Mouse (Mus musculus): ENCODE data around the gene Sema4f. TPM values are rescaled to one million over a fixed set of nuclear protein-coding genes. Genes with fewer than 3 reads are reported as not detected.
A peak's percentile ranks its signal among the peaks of the same experiment; 100 is the strongest.

The Sema4f gene
- total and polyA plus RNA-seq, 3 experiments, result 0.04 TPM; not detected in 2

DNA sequence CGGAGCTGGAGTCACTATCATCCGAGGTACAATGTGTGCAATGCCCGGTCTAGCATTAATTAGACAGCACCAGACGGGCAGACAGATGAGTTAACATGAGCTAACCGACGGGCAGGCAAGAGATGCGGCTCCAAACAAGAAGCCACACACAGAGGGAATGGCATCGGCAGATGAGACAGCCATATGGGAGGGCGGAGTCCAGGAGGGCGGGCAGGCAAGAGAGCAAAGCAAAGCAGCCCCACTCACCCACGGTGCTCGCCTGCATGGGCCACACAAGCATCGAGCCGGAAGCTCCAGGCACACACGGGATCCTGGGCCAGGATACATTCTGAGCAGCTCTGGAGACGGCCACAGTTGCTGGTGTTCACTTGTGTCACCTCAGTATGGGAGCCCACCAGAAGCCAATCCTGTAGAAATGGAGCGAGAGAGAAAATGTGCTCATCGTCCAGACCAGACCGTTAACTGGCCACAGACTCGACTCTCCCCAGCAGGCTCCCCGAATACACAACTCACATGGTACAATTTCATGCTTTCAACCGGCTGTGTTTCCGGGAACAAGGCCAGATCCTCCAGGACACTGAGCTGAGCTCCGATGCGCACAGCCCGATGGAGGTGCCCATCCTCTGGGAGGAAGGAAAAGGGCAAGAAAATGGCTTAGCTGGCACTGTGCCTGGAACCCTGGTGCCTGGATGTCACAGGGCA lies 22.3 kb downstream of the Sema4f start:
- in situ Hi-C loops (cut with MboI; ENCODE audit: low pct_ligation_motif_present, low pct_unique_long_range_greater_than_20kb, low sequenced_read_pairs), result loop anchor here (5.0 kb wide), 1 partner anchor 50 kb away; no protein-coding TSS in a partner anchor
- no peaks in the 10 kb centered on the region for H3K9me3 ChIP-seq (replicated peaks; ENCODE audit: low read length)
- dilution Hi-C loops (cut with MboI; ENCODE audit: extremely low pct_ligation_motif_present, extremely low pct_unique_long_range_greater_than_20kb, low sequenced_read_pairs), result no loop called here
- no peaks in the 10 kb centered on the region for H3K27me3 ChIP-seq (replicated peaks)
- no peak overlapping the region for H3K9ac ChIP-seq (ENCODE audit: insufficient read depth, low read depth)
- H3K4me3 ChIP-seq (replicated peaks in 1 of 3; ENCODE audit: low read depth in 2 of 3, low read length in 2 of 3, poor library complexity in 1 of 3), result no peak overlapping the region
- H3K4me1 ChIP-seq (ENCODE audit: control insufficient read depth in 1 of 2, insufficient read depth in 2 of 2), result peaks cover 6 to 10% of the 10 kb centered on the region in 2 experiments; a peak in 2 of 4 replicates
- no peak for TF ChIP-seq MAFK (IDR thresholded peaks at IDR 0.05; ENCODE audit: insufficient replicate concordance, low read length)
- TF ChIP-seq RCOR1 (conservative IDR thresholded peaks at IDR 0.05; ENCODE audit: low read depth, low read length), result no peak
- no peak for TF ChIP-seq CTCF (conservative IDR thresholded peaks at IDR 0.05 in 1 of 2, IDR thresholded peaks at IDR 0.05 in 1 of 2; ENCODE audit: low read depth in 2 of 2, low read length in 2 of 2)
- TF ChIP-seq MAX (IDR thresholded peaks at IDR 0.05; ENCODE audit: low read length), result no peak
- H3K27ac ChIP-seq (ENCODE audit: insufficient read depth, low read depth), result no peak overlapping the region
- H3K36me3 ChIP-seq (replicated peaks in 1 of 2; ENCODE audit: control insufficient read depth in 1 of 2, insufficient read depth in 1 of 2, low read length in 1 of 2), result no peaks in the 10 kb centered on the region
- no peak for DNase-seq (ENCODE audit: extremely low read depth)
- H3K79me2 ChIP-seq (replicated peaks; ENCODE audit: control insufficient read depth, extremely low read depth, insufficient read depth, poor library complexity, severe bottlenecking), result no peaks in the 10 kb centered on the region
- no peak overlapping the region for H3K4me2 ChIP-seq (ENCODE audit: insufficient read depth, low read depth, poor library complexity, severe bottlenecking)

DNA sequence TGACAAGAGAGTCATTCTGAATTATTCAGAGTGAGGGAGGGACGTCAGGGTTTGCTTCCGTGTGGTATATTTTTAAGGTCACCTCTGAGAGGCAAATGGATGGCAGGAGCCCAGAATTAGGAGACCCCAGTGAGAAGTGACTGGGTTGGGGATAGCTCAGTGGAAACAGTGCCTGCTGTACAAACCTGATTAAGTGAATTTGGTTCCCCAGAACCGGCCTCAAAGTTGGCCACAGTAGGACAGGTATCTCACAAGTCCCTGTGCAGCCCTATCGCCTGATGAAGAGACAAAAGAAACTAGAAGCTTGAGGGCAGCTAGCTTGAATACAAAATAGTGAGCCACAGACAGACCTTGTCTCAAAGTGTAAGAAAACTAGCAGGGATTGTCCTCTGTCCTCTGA lies 23.1 kb downstream of the Sema4f start:
- Histone ChIP-seq H3K4me2 (ENCODE audit: insufficient read depth, low read depth, poor library complexity, severe bottlenecking) (no peak overlapping the region), H3K27me3 (replicated peaks) (no peaks in the 10 kb centered on the region), H3K27ac (ENCODE audit: insufficient read depth, low read depth) (no peak overlapping the region), H3K9me3 (replicated peaks; ENCODE audit: low read length) (no peaks in the 10 kb centered on the region), H3K79me2 (replicated peaks; ENCODE audit: control insufficient read depth, extremely low read depth, insufficient read depth, poor library complexity, severe bottlenecking) (no peaks in the 10 kb centered on the region), H3K9ac (ENCODE audit: insufficient read depth, low read depth) (no peak overlapping the region), H3K4me1 (ENCODE audit: control insufficient read depth in 1 of 2, insufficient read depth in 2 of 2) (peaks cover 5 to 10% of the 10 kb centered on the region in 2 experiments; a peak in 2 of 4 replicates), H3K4me3 (replicated peaks in 1 of 3; ENCODE audit: low read depth in 2 of 3, low read length in 2 of 3, poor library complexity in 1 of 3) (no peak overlapping the region), H3K36me3 (replicated peaks in 1 of 2; ENCODE audit: control insufficient read depth in 1 of 2, insufficient read depth in 1 of 2, low read length in 1 of 2) (no peaks in the 10 kb centered on the region)
- no peak for TF ChIP-seq USF1 (IDR thresholded peaks at IDR 0.05; ENCODE audit: low read depth, low read length)
- no peak for TF ChIP-seq POLR2AphosphoS2 (IDR thresholded peaks at IDR 0.05; ENCODE audit: low read depth, low read length)
- no peak for TF ChIP-seq SMC3 (IDR thresholded peaks at IDR 0.05; ENCODE audit: low read depth, low read length)
- dilution Hi-C loops (cut with MboI; ENCODE audit: extremely low pct_ligation_motif_present, extremely low pct_unique_long_range_greater_than_20kb, low sequenced_read_pairs) (no loop called here), in situ Hi-C loops (cut with MboI; ENCODE audit: low pct_ligation_motif_present, low pct_unique_long_range_greater_than_20kb, low sequenced_read_pairs) (loop anchor here (5.0 kb wide), 1 partner anchor 51 kb away; no protein-coding TSS in a partner anchor)
- no peak for DNase-seq (ENCODE audit: extremely low read depth)

DNA sequence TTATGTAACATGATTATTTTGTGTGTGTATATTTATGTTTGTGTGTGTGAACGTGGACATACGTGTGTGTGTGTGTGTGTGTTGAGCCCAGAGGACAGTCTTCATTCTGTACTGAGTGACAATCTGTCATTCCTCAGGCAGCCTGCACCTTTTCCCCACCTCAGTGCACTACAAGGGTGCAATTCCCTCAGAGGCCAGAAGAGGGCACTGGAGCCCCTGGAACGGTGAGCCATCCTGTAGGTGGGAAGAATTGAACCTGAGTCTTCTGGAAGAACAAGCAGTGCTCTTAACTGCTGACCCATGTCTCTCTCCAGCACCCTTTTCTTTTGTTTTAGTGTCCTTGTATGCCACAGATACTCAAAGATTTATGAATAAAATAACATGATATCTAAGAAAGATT lies 23.7 kb downstream of the Sema4f start:
- peak; percentile 75 for DNase-seq (ENCODE audit: extremely low read depth)

More for the DNA sequence above, 23.7 kb downstream of the Sema4f start:
- H3K4me1 ChIP-seq (ENCODE audit: control insufficient read depth in 1 of 2, insufficient read depth in 2 of 2), result peaks cover 2 to 15% of the 10 kb centered on the region in 2 experiments; a peak in 3 of 4 replicates
- H3K27me3 ChIP-seq (replicated peaks), result no peaks in the 10 kb centered on the region
- in situ Hi-C loops (cut with MboI; ENCODE audit: low pct_ligation_motif_present, low pct_unique_long_range_greater_than_20kb, low sequenced_read_pairs) (loop anchor here (5.0 kb wide), 1 partner anchor 51 kb away; no protein-coding TSS in a partner anchor), dilution Hi-C loops (cut with MboI; ENCODE audit: extremely low pct_ligation_motif_present, extremely low pct_unique_long_range_greater_than_20kb, low sequenced_read_pairs) (no loop called here)
- H3K36me3 ChIP-seq (replicated peaks in 1 of 2; ENCODE audit: control insufficient read depth in 1 of 2, insufficient read depth in 1 of 2, low read length in 1 of 2), result no peaks in the 10 kb centered on the region
- H3K27ac ChIP-seq (ENCODE audit: insufficient read depth, low read depth), result no peak overlapping the region
- H3K9ac ChIP-seq (ENCODE audit: insufficient read depth, low read depth), result no peak overlapping the region
- TF ChIP-seq CTCF (conservative IDR thresholded peaks at IDR 0.05 in 1 of 2, IDR thresholded peaks at IDR 0.05 in 1 of 2; ENCODE audit: low read depth in 2 of 2, low read length in 2 of 2) (peak; percentile 88 to 94), ZKSCAN1 (IDR thresholded peaks at IDR 0.05; ENCODE audit: borderline replicate concordance, low read depth, low read length) (no peak), RAD21 (IDR thresholded peaks at IDR 0.05; ENCODE audit: low read depth, low read length) (peak; percentile 87), ZC3H11A (IDR thresholded peaks at IDR 0.05; ENCODE audit: low read depth, low read length) (peak; percentile 35), MAX (IDR thresholded peaks at IDR 0.05; ENCODE audit: low read length) (no peak), ZMIZ1 (IDR thresholded peaks at IDR 0.05; ENCODE audit: low read depth, low read length) (no peak), SIN3A (IDR thresholded peaks at IDR 0.05; ENCODE audit: low read length) (no peak), SMC3 (IDR thresholded peaks at IDR 0.05; ENCODE audit: low read depth, low read length) (peak; percentile 87), MYC (IDR thresholded peaks at IDR 0.05; ENCODE audit: low read depth, low read length) (no peak)
- no peaks in the 10 kb centered on the region for H3K9me3 ChIP-seq (replicated peaks; ENCODE audit: low read length)
- H3K79me2 ChIP-seq (replicated peaks; ENCODE audit: control insufficient read depth, extremely low read depth, insufficient read depth, poor library complexity, severe bottlenecking), result no peaks in the 10 kb centered on the region
- H3K4me2 ChIP-seq (ENCODE audit: insufficient read depth, low read depth, poor library complexity, severe bottlenecking), result no peak overlapping the region
- no peak overlapping the region for H3K4me3 ChIP-seq (replicated peaks in 1 of 3; ENCODE audit: low read depth in 2 of 3, low read length in 2 of 3, poor library complexity in 1 of 3)
